Mouse (Mus musculus) thymus, adult 2 months (tissue): ENCODE measurements around the gene Ugt1a5. TPM values are rescaled to one million over a fixed set of nuclear protein-coding genes. Genes with fewer than 3 reads are reported as not detected.

Source experiments
- DNase-seq: peaks from one replicate; pipeline ENCODE4 v3.0.0; 2021
- H3K27ac ChIP-seq: fragments of 200-500 bp; 2 replicates; pipeline ENCODE4 v1.5.1; 2012; ENCODE audit warnings: low read length, control low read depth; ENCODE audit not compliant: control insufficient read depth, insufficient read depth
- H3K27me3 ChIP-seq: fragments of 200-500 bp; 2 replicates; pipeline ENCODE4 v1.6.1; 2012; ENCODE audit warnings: mild to moderate bottlenecking, low read length, moderate library complexity, mixed read lengths; ENCODE audit not compliant: control insufficient read depth, insufficient read depth
- H3K36me3 ChIP-seq: fragments of 200-500 bp; 2 replicates; pipeline ENCODE4 v1.6.1; 2012; ENCODE audit warnings: mild to moderate bottlenecking, low read length, moderate library complexity; ENCODE audit not compliant: control insufficient read depth, insufficient read depth
- H3K4me1 ChIP-seq: fragments of 200-500 bp; replicated peaks from 2 replicates; pipeline ENCODE4 v1.6.1; 2012; ENCODE audit warnings: low read length; ENCODE audit not compliant: control insufficient read depth, insufficient read depth
- H3K4me3 ChIP-seq: fragments of 200-500 bp; 2 replicates; pipeline ENCODE4 v1.5.1; 2012; ENCODE audit warnings: mild to moderate bottlenecking, low read length, control low read depth, moderate library complexity; ENCODE audit not compliant: control insufficient read depth, insufficient read depth
- CTCF ChIP-seq: fragments of 200-500 bp; IDR thresholded peaks from 2 replicates; pipeline ENCODE4 v1.5.1; 2012; ENCODE audit warnings: mild to moderate bottlenecking, control low read depth, low read length, moderate library complexity, borderline replicate concordance; ENCODE audit not compliant: control insufficient read depth, poor library complexity, insufficient read depth; ENCODE audit errors: extremely low read depth
- POLR2A ChIP-seq: fragments of 200-500 bp; IDR thresholded peaks from 2 replicates; pipeline ENCODE4 v1.6.1; 2012; ENCODE audit warnings: mild to moderate bottlenecking, low read length, control low read depth, moderate library complexity; ENCODE audit not compliant: control insufficient read depth, poor library complexity, insufficient read depth; ENCODE audit errors: extremely low read depth
- WGBS: fragments of 180-500 bp; shearing (Covaris S2); methylation state at CpG from one replicate; pipeline ENCODE4 v1.1.7; 2018; 5-methylcytosine and 5-hydroxymethylcytosine counted together
- polyA plus RNA-seq: library from polyadenylated mRNA; depleted of rRNA; stranded (reverse); fragments of >200 nt; gene quantifications from 2 replicates; pipeline ENCODE4 v1.2.3, GENCODE M21; 2012

The Ugt1a5 gene
- polyA plus RNA-seq, 1 experiment: 0.08 TPM

- DNase-seq: no peak
- Histone ChIP-seq H3K36me3 (peaks cover 25% of the 10 kb centered on the region), H3K4me1 (peaks cover 21% of the 10 kb centered on the region), H3K27ac (no peak overlapping the region), H3K27me3 (no peaks in the 10 kb centered on the region), H3K4me3 (no peak overlapping the region)
- 71% methylated on average over 6 of the region's 6 CpGs for WGBS
- no peak for TF ChIP-seq POLR2A
- no peak for TF ChIP-seq CTCF
These were observed 92.5 kb downstream of the Ugt1a5 start for GRCm38 (mm10) chr1:88258361-88258760.

GRCm38 (mm10) chr1:88258881-88259642 lies 93.2 kb downstream of the Ugt1a5 start:
- TF ChIP-seq POLR2A: no peak
- no peak for TF ChIP-seq CTCF
- peaks cover 32% of the 10 kb centered on the region for H3K36me3 ChIP-seq
- H3K27ac ChIP-seq: no peak overlapping the region
- no peaks in the 10 kb centered on the region for H3K27me3 ChIP-seq
- DNase-seq: no peak
- 40% methylated on average over 8 of the region's 8 CpGs for WGBS
- no peak overlapping the region for H3K4me3 ChIP-seq
- H3K4me1 ChIP-seq: peaks cover 21% of the 10 kb centered on the region

GRCm38 (mm10) chr1:88259643-88260024 lies 93.8 kb downstream of the Ugt1a5 start:
- no peak for DNase-seq
- H3K4me3 ChIP-seq: no peak overlapping the region
- 84% methylated on average over 4 of the region's 4 CpGs for WGBS
- H3K36me3 ChIP-seq: peaks cover 38% of the 10 kb centered on the region
- TF ChIP-seq POLR2A: no peak
- no peak for TF ChIP-seq CTCF
- H3K27me3 ChIP-seq: no peaks in the 10 kb centered on the region
- no peak overlapping the region for H3K27ac ChIP-seq
- peaks cover 21% of the 10 kb centered on the region for H3K4me1 ChIP-seq

- Histone ChIP-seq H3K36me3 (peaks cover 43% of the 10 kb centered on the region), H3K27me3 (no peaks in the 10 kb centered on the region), H3K4me1 (peaks cover 21% of the 10 kb centered on the region), H3K27ac (no peak overlapping the region), H3K4me3 (no peak overlapping the region)
- no peak for TF ChIP-seq CTCF
- no peak for TF ChIP-seq POLR2A
- WGBS: 89% methylated on average over 6 of the region's 6 CpGs
- DNase-seq: no peak
These were observed 94.3 kb downstream of the Ugt1a5 start for GRCm38 (mm10) chr1:88260114-88260513.

GRCm38 (mm10) chr1:88260604-88261377 lies 95.0 kb downstream of the Ugt1a5 start:
- no peak overlapping the region for H3K4me3 ChIP-seq
- peaks cover 21% of the 10 kb centered on the region for H3K4me1 ChIP-seq
- H3K27me3 ChIP-seq: no peaks in the 10 kb centered on the region
- H3K27ac ChIP-seq: no peak overlapping the region
- H3K36me3 ChIP-seq: peaks cover 49% of the 10 kb centered on the region
- 83% methylated on average over 10 of the region's 10 CpGs for WGBS
- DNase-seq: no peak
- no peak for TF ChIP-seq CTCF
- no peak for TF ChIP-seq POLR2A

GRCm38 (mm10) chr1:88261706-88262105 lies 95.9 kb downstream of the Ugt1a5 start:
- no peak for DNase-seq
- H3K27me3 ChIP-seq: no peaks in the 10 kb centered on the region
- peaks cover 21% of the 10 kb centered on the region for H3K4me1 ChIP-seq
- no peak overlapping the region for H3K27ac ChIP-seq
- TF ChIP-seq POLR2A: no peak
- no peak for TF ChIP-seq CTCF
- peaks cover 59% of the 10 kb centered on the region for H3K36me3 ChIP-seq
- 86% methylated on average over 7 of the region's 7 CpGs for WGBS
- H3K4me3 ChIP-seq: no peak overlapping the region

- TF ChIP-seq POLR2A (no peak), CTCF (no peak)
- Histone ChIP-seq H3K4me1 (peaks cover 21% of the 10 kb centered on the region), H3K4me3 (no peak overlapping the region), H3K27ac (no peak overlapping the region), H3K36me3 (peaks cover 64% of the 10 kb centered on the region), H3K27me3 (no peaks in the 10 kb centered on the region)
- 75% methylated on average over 4 of the region's 4 CpGs for WGBS
- DNase-seq: no peak
These were observed 96.4 kb downstream of the Ugt1a5 start for GRCm38 (mm10) chr1:88262255-88262654.
